Mouse (Mus musculus) gastrocnemius, postnatal 4 days (tissue): ENCODE data around the gene Dpyd. TPM values are rescaled to one million over a fixed set of nuclear protein-coding genes. Genes with fewer than 3 reads are reported as not detected.
A peak's percentile ranks its signal among the peaks of the same experiment; 100 is the strongest.

Experiments used
- DNase-seq, 2 experiments: peaks; one replicate each; pipeline ENCODE4 v3.0.0; 2021 to 2022; ENCODE audit warnings: low spot score in 2 of 2, mixed read lengths in 2 of 2
- long read RNA-seq, 2 experiments: library from polyadenylated mRNA; stranded (forward); transcript quantifications; one replicate each; pipeline ENCODE4 v2.0.0; 2021
- total RNA-seq, 2 experiments: library from RNA; stranded (reverse); gene quantifications; 2 replicates each; pipeline ENCODE4 v1.2.3; 2021

Gene Dpyd
- total RNA-seq = 1 to 10 TPM; 6.6 to 7.0 TPM
- long read RNA-seq, experiment 1, full-length matches to known transcripts = 1 of 1 reads
- long read RNA-seq, experiment 1, partial matches to known transcripts = 0 of 1 reads
- long read RNA-seq, experiment 1, other reads (novel, unspliced or antisense) = 0 of 1 reads
- long read RNA-seq, experiment 2, full-length matches to known transcripts = 1 of 1 reads
- long read RNA-seq, experiment 2, partial matches to known transcripts = 0 of 1 reads
- long read RNA-seq, experiment 2, other reads (novel, unspliced or antisense) = 0 of 1 reads

DNA sequence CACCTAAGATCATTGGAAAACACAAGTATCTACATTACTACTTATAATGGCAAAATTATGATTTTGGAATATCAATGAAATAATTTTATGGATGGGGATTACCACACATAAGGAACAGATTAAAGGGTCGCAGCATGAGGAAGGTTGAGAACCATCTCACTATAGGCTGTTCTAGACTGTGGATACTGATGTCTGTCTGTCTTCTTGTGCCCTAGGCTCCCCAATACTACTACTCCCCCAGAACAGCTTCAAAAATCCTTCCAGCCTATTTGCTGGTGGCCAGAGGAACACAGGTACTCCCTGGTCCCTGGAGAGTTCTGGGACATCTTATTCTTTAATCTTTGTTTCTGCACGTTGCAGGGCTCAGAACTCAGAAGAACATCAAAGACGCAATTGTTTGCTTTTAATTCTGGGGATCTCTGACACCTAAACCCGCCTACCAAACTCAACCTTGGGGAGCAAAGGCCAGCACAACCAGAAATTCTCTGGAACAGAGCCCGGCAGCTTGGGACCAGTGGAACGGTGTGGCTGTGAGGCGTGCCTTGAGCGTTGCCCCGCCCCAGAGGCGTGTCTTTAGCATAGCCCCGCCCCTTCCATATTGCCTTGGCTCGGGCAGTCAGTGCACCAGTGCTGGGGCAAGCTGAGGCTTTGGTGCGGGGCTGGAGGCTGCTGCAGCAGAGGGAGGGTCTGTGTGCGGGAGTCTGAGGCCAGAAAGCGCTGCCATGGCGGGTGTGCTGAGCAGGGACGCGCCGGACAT is at the start of gene Dpyd:
TSS of gene Dpyd (plus strand) at position 576 of the 757 bp plus-strand sequence.
- peak; percentile 48 to 68 for DNase-seq

DNA sequence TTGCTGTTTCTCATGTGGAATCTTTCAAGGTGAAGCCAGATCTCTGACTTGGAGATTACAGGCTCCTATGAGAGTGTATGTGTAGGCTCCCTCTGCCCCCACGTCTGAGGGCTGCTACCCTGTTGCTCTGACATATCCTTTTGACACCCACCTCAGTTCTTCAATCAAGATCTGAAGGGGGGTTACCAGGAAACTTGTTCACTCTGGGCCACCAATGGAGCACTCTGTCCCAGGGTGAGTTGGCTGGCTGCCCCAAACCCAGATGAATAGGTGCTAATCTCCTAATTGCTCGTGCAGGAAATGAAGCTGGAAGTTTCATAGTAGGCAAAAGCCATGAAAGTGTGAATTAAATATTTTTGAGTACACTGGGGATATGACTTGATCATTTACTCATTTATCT is 24.3 kb upstream of the Dpyd start:
- no peak for DNase-seq

DNA sequence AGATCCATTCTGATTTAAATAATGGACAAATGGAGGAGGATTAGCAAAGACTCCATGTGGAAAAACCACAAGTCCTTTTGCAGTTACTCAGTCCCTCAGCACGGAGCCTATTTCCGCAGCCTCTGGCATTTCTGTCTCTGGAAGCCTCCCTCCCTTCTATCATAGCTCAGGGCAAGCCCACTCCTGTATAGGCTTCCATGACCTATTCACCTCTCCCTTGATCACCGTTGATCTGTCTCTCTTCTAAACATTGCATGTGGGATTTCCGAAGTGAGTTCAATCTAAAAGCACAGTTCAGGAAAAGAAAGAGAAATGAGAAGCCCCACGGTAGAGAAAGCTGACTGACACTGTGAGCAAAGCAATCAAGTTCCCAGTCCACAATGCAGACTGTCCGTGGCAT is 20.2 kb upstream of the Dpyd start:
- no peak for DNase-seq

DNA sequence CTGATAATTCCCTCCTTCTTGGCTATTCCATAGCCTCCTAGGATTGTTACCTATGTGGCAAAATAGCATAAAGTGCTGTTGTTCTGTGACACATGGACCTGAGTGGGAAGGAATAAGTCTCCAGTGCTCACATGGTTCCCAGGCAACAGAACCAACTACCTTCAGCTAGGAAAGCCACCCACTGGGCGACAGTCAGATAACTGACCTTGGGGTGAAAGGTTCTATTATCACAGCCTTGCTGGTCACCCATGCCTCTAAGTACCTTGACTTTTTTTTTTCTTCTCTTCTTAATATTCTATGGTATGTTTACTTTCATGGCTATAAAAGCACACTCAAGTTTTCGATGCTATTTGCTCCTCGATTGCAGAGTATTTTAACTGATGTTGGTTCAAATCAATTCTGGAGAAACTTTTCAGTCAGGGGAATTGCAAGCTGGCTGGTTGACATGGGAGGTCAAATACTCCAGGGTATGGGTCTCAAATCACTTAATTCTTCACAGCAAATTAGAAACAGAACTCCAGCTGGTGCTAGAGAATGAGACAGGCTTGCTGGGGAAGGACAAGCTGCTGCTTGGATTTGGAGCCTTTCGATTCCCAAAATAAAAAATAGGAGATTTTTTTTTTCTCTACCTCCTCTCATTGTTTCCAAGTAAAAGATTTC is 14.2 kb upstream of the Dpyd start:
- DNase-seq = no peak

DNA sequence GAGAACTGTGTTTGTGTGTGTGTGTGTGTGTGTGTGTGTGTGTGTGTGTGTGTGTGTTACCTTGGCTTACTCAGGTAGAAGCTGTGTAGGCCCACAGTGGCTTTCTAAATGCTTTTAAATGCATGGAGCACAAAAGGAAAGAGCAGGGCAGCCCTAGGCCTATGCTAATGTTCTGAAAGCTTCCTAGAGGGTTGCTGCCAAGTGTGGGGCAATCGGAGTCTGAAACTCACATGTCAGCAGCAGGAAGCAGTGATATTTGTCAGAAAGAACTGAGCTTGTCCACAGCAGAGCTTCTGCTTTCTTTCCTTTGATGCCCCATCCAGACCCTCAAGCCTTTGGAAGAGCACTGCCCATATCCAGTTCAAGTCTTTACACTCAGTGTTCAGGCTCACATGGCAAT is 4.3 kb upstream of the Dpyd start:
- DNase-seq = no peak

DNA sequence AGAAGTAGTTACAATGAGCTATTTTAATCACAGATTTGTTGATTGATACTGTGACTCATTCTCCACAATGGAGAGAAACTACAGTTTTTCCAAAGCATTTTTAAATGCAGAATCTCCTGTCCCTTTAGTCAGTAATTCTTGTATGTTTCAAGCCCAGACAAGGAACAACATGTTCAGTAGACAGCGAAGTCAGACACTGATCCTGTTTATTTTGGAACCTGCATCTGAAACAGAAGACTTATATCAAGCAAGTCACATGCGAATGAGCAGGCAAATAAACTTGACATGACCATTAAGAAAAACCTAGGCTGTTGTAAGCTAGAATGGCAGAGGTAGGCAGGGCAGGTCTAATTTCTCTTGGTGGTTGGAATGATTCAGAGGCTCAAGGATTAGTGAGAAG is 2.0 kb upstream of the Dpyd start:
- DNase-seq = no peak

DNA sequence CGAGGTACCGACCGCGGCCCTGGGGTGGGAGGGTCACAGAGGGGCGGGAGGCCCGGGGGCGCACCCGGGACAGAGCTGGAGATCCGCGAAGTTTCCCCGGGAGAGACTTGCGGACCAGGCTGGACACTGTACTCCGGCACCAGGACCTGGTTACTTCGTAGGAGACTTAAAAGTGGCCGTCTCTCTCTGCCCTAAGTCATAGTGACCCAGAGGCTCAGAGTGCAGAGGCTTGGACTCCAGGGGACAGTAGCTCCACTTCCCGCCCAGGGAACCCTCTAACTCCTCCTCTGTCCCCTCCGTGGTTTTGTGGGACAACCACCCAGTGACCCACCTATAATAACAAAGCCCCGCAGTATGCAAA is 362 bp downstream of the Dpyd start:
- DNase-seq = no peak

DNA sequence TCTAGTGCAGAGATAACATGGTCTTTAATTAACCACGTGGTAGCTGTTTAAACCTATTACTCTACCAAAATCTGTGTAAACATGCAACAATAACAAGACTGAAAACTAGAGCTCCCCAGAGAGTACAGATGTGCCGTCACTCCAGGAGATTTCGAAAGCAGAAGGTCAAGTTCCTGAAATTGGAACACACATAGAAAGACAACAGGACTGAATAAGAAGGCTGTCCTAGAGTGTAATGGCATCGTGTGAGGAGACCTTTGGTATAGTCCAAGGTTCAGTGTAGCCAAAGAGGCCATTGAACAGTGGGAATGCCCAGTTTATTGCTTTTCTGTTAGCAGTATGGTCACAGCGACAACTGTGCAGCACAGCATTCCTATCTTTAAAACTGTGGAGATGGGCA is 4.8 kb downstream of the Dpyd start:
- no peak for DNase-seq

DNA sequence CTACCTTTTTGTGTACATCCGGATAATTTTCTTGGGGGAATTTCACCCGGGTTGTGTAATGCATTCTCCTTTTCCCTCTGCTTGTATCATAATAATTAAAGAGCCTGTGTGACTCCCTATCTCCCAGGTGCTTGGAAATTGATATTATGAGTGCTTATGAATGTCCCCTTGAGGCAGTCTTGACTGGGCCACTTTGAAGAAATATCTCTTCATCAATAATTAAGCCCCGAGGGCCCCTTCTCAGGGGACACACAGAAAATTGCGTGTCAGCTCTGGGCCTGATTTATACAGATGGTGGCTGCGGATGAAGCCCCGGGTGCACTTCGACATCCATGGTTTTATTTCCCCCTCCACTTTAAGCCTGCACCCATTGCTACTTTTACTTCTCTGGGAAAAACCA is 8.3 kb downstream of the Dpyd start:
- DNase-seq = no peak

DNA sequence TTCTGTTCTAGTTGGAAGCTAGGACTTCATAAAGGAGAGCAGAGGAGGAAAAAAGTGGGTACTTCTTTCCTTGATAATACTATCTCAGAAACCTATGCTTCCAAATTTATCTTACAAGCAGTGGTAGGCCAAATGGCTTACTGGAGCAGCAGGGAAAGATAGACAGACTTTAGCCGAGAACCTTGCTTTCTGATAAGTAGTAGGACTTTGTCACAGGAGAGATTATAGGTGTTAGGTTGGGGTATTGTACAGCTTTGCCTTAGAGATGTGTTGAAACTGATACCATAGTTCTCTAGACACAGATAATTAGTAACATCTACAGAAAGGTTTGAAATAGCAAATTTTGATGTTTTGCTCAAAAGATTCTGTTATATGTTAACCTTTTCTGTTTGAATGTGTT is 28.6 kb downstream of the Dpyd start:
- no peak for DNase-seq

DNA sequence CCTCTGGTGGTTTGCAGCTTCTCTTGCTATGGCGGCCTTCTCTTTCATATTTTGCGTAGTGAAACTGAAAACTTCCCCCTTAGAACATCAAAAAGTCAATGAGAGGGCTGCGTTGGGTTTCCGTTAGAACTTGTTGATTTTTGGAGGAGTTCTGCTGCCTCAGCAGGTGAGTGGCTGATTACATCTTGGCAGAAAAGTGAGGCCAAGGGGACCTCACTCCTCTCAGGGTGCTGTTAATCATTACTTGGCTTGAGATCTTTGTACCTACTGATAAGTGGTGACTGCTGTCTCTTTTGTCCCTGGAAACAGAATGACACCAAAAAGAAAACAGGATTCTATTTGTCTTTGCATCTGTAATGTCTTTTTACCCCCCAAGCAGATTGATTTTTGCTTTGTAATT is 32.9 kb downstream of the Dpyd start:
- no peak for DNase-seq

DNA sequence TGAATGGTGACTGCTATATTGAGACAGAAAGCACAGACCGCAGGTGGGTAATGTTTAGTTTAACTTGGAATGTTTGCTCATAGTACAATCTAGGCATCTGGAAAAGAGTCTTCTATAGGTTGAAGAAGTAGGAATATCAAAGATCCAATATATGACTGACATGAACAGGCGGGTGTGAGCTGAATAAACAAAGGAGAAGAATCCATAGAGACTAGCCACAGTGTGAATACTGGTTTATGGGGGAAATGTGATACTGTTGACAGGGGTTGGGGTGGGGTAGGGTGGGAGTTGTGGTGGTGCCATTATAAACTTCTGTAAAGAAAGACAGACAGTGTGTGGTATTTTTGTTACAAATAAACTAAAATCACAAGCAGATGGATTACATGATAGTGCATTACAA is 33.8 kb downstream of the Dpyd start:
- DNase-seq = no peak

DNA sequence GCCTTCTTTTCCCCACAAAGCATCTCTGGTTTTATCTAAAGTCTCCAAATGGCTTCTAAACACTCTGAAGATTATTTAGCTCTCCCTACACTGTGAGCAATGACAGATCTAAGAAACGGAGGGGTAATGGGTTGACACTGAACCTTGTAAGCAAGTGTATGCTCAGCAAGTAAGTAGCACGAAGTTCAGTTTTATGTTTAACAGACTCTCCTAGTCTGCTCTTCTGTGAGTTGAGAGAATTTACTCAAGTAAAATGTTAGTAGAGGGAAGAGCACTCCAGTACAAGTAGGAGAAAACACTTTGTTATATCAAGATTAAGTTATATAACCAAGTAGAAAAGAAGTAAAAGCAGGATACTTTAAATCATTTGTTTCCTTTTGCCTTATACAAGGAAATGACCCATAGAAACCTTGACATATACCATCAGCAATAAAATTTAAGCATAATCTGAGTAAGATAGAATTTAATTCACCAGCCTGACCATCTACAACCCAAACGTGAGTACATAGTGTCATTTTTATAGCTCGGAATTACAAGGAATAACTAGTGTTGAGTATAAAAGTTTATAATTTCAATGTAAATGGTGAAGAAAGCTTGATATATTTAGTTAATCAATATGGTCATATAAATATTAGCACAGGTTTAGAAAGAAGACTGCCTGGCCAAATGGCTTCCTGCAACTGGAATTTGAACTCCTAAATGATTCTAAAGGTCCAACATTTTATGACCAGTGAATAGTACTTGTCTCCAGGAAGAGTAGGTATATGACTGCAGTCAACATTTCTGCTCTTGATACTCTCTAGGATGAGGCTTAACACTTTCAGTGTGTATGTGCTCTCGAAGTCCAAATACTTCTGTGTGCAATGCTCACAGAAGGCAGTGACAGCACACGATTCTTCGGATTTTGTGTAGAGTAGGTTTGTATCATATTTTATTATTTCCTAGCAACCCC is 40.0 kb downstream of the Dpyd start:
- no peak for DNase-seq

DNA sequence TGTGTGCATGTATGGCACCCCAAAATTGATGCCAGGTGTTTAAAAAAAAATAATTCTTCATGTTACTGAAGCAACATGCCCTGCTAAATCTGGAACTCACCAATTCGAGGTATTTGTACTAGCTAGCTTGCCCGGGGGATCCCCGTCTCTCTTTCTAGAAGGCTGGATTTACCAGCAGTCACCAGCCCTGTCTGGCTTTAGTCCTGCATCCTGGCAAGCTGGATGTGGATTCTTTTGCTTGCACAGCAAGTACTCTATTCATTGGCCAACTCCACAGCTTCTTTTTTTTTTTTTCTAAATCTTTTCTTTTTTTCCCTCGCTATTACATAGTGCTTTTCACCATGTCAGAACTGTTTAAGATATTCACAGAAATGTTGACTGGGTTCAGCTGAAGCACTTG is 46.8 kb downstream of the Dpyd start:
- DNase-seq = no peak

DNA sequence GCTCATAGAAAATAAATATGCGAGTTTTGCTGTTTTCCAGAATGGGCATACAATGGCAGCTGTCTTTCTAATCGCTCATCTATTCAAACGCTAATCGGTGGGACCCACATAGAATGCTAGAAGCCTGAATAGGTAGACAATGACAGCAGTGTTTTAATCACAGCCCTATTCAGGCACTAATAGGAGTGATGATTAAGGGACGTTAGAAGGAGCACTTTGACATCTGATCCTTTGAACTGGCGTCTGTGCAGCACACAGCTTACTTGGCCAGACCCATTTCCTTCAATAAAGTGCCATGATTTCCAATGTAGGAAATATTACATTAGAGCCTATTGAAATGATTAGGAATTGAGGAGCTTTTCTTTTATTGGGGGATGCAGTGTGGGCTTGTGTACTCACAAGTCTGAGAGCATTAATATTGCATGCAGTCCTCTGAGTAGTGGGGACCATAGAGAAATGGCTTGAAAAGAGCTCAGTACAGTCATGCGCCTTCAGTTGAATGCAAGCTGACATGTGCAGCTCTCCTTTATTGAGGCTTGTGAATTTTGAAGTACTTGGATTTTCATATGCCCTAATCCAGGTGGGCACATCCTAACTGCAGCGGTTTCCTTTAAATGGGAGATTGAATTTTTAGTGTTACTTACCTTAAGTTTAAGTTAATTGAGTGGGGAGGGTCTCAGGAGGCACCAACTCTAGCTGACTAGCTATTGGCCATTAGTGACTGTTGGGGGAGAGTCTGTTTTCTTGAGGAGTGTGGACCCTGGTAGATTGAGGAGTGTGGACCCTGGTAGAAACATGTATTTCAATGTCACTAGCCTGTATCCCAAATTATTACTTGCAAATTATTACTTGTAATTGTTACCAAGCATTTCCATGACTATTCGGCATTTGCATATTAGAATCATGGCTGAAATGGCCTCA is 64.8 kb downstream of the Dpyd start:
- no peak for DNase-seq

DNA sequence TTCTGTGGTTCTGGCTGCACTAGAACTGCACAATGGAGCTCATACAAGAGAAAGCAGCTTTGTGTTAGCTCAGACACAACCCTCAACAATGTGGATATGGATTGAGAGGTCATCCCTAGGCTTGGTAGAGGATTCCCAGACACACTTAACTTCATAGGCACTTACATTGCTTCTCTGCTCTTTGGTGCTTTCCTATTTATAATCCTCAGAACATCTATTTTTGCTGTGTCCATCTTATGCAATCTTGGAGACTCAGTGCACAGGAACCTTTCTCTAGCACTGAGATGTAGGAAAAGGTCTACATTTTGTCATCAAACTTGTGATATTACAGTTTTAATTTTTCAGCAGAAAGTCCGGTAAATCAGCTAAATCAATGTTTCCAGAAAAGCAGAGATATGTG is 67.8 kb downstream of the Dpyd start:
- DNase-seq = no peak

DNA sequence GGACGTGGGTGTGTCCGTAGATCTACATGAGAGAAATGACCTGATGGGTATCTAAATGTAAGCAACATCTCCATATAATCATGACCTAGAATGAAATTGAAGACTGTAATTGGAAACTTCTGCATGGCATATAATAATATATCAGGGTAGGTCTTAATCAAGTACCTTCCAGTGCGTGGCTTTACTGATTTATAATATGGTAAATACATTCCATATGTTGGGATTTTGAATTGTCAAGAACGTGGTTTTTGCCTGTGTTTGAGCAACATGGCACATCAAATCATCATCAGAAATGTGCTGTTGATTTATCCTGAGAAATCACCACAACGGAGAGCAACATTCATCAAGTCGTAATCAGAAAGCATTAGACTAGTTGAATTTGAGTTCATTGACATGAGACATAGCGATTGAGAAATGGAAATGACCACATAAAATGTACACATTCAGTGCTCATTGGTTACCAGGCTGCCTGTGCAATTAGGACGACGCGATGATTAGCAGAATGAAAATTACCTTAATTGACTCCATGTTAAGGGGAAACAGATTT is 84.2 kb downstream of the Dpyd start:
- DNase-seq = no peak

DNA sequence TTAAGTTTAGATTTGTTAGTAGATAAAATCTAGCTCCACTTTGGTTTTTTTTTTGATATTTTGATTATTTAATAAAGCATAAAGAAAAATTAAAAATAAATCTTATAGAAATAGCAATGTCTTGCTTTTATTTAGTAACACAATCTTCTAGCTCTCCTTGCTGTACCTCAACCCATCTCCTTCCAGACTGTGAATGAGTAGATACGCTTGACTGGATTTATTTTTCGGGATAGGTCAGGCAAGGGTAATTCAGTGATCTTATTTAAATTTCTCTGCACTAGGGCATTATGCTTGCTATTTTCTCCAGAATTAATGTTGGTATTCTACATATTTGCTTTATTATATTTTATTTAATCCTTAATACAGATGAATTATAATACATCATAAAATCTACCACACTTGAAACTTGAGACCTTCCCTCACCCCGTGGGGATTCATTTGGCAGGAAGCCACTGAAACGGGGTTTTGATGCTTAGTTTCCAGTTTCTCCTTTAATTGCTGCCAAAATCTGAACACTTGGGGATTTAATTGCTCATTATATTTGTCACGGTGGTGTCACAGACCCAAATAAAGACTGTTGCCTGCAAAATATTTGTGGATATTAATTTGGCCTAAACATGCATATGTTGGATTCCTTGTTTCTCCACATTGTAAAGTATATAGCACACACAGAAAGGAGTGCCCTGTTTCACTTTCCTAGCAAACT is 102.2 kb downstream of the Dpyd start:
- DNase-seq = peak; percentile 18 to 63

DNA sequence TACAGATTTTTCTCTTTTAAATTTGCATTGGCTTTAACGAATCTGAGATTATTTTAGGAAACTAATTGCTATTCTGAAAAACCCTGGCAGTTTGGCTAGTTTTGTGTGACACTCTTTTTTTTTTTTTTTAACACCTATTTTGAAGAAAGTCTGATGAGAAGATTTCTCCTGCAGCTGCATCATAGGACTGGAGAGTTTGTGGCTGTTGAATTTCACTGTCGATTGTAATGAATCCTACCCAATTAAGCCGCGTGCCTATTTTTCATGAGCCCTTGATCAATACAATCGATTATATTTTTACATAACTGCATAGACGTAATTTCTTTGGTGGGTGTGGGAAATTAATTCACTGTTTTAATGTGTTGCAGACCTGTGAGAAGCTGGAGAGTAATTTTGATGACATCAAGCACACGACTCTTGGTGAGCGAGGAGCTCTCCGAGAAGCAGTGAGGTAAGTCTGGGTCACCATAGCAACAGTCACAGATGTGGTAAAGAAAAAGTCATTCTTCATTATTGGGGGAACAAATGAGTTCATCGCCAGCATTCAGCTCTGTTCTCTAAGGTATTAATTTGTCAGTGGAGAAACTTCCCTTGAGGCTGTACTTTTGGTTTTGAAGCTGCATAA is 112.3 kb downstream of the Dpyd start:
- DNase-seq = no peak
